Mouse (Mus musculus): ENCODE data around the gene Aox4.

The Aox4 gene

GRCm38 (mm10) chr1:58301073-58301472 is 90.9 kb downstream of the Aox4 start:
- no peak for DNase-seq (ENCODE audit: low read depth, low spot score)

- no peak for DNase-seq (ENCODE audit: low read depth, low spot score)
Measured at GRCm38 (mm10) chr1:58302015-58302414, 91.8 kb downstream of the Aox4 start.

- DNase-seq (ENCODE audit: low read depth, low spot score): no peak
Measured at GRCm38 (mm10) chr1:58303009-58303408, 92.8 kb downstream of the Aox4 start.

GRCm38 (mm10) chr1:58303726-58304125 is 93.5 kb downstream of the Aox4 start:
- no peak for DNase-seq (ENCODE audit: low read depth, low spot score)

DNA sequence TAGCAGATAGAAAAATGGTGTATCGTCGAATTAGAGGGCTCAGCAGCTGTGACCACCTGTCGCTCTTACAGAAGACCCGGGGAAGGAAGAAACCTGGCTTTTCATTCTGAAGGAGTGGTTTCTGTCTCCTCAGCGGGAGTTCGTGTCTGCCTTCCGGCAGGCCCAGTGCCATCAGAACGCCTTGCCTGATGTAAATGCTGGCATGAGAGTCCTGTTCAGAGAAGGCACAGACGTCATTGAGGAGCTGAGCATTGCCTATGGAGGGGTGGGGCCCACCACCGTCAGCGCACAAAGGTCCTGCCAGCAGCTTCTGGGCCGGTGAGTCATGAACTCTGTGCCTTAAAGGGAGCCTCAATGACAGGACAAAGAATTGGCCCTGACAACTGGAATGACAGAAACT is 94.1 kb downstream of the Aox4 start:
- DNase-seq (ENCODE audit: low read depth, low spot score): no peak

- DNase-seq (ENCODE audit: low read depth, low spot score): no peak
Measured at GRCm38 (mm10) chr1:58307181-58307580, 97.0 kb downstream of the Aox4 start.

DNA sequence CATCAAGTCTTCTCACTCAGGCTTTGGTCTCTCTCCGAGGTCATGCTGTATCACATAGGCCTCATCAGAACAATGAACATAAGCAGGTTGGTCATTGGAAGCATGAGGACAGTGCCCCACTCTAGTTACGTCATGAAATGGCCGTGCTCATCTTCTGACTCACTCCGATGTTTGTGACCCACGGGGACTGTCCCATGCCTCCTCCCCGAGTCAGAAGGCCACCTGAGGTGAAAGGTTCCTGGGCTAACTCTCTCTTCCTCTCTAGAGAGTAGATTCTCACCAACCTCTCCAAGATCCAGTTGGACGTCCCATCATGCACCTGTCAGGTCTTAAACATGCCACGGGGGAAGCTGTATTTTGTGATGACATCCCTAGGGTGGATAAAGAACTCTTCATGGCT is 98.4 kb downstream of the Aox4 start:
- no peak for DNase-seq (ENCODE audit: low read depth, low spot score)

DNA sequence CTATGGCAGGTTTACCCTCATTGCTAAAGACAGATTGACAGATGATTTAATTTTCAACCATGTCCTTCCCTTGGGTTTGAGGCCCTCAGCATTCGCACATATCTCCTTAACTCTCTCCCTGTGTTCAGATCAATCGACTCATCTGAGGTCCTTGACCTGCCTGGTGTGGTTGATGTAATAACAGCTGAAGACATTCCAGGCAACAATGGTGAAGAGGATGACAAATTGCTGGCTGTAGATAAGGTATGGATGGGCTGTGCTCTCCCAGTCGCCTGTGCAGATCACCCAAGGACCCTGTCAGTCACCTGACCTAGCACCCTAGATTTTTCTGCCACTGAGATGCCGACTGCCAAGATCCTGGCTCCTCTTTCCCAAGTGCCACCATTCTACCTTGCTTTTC is 99.7 kb downstream of the Aox4 start:
- DNase-seq (ENCODE audit: low read depth, low spot score): no peak

DNA sequence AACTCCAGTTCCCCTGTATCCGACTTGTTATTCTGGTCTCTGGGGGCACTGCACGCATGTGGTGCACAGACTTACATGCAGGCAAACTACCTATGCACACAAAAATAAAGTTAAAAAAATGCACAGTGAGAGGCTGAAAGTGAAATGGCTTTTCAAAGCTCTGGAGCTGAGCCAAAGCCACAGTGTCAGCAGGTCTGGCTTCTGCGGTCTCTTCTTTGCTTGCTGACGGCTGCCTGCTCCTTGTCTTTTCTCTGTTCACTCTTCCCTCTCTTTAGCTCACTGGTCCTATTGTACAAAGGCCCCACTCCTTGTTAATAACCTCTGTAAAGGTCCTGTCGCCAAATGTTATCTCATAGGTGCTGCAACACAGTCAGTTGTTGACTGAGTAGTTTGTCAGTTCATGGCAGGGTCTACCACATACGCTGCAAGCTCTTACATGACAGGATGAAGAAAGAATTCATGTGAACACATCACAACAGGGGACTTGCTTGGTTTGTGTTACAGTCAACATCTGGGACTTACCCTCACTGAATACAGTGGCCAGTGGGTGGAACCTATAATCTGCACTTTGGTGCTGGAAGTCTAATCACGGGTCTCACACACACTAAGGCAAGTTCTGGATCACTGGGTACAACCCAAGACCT is 101.1 kb downstream of the Aox4 start:
- no peak for DNase-seq (ENCODE audit: low read depth, low spot score)

DNA sequence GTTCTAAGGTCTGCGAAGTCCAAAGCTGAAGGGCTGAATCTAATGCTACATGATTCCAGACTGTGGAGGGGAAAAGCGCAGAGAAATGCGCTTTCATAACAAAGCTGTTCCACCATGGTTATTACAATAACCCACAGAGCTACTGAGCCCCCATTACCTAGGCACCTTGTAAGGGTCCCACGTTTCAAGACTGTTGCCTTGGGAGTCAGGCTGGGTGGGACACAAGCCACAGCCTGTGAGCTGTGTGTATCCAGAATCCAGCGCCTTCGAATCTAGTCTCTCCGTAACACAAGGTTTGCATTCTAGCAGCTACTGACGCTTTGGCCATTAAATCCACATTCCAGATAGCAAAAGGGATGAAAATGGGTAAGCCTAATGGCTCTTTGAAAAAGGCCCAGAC is 103.0 kb downstream of the Aox4 start:
- no peak for DNase-seq (ENCODE audit: low read depth, low spot score)

DNA sequence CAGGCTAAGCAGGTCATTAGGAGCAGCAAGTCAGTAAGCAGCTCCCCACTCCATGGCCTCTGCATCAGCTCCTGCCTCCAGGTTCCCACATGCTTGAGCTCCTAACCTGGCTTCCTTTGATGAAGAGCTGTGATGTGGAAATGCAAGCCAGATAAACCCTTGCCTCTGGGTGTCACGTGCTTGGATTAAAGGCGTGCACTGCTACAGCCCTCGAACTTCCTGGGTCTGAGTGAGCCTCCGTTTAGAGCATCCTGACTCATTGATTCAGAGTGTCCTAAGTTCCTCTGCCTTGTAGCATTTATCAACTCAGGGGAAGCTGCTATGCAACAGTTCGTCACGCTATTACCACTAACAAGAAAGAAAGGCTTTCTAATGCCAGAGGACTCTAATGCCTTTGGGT is 105.3 kb downstream of the Aox4 start:
- DNase-seq (ENCODE audit: low read depth, low spot score): no peak

Measured in skeletal muscle tissue, adult 2 months (tissue).